Mouse (Mus musculus): ENCODE measurements at regions not wholly inside any gene's neighbourhood (a gene's known extent, or its start where the extent isn't known, plus 50 kb on each side); places are given as distances from the start of the nearest gene placed in this dataset.

DNA sequence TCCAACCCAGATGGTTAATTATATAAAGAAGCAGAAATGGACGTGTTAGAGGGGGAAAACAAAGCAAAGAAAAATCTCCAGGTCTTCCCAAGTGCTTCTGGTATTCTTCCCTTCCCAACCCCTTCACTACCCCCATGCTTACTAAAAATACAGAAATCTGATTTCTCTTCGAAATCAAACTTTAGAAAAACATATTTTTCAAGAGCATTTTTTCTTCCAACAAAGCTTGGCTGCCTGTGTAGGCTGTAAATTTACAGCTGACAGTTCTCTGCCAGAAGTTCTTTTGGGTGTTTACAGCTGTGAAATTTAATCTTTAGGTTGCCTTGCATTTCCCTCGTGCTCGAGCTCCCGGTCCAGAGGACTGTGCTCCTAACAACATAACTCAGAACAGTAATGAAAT is 234.9 kb upstream of the Akirin2 start:
- no peak for DNase-seq
- intact Hi-C loops (cut with DNase I; ENCODE audit: low total_unique reads), result no loop called here

DNA sequence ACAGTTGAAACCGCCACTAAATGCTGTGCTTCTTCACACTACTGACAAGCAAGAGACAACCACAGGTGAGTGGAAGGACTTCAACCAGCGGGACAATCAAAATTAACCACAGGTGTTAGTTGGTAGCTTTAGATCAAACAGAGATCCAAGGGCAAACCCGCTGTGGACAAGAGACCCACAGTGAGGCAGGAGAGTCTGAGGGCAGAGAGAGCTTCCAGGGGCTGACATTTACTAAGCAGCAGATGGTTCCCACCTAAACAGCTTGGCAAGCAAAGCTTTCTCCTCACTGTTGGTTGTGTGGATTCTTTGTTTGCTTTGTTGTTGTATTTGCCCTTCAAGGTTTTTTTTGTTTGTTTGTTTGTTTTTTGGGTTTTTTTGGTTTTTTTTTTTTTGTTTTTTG is 227.9 kb upstream of the Akirin2 start:
- intact Hi-C loops (cut with DNase I; ENCODE audit: low total_unique reads), result no loop called here
- DNase-seq, result no peak

DNA sequence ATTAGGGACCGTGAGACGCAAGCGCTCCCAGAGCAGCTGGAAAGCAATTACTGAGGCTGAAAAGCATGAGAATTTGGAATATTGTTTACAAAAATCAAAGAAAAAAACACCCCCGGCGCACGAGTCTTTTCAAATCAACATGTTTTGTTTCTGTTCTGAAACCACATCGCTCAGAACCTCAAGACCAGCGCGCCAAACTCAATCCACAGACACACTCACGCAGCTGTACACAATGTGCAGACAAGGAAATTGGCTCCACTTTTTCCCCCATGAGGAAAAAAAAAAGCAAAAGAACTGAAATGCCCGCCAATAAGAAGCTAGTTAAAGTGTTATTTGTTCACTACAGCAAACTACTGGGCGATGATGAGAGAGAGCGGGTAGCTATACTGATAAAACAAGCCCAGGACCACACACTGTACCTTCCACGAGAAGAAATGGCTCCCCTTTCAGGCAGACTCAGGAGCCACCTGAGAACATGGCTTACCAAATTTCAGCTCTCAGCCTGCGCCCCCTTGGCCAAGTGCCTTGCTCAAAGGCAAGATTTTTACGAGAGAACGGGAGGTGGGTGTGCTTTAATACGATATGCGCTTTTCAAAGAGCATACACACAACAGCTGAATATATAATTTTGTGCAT is 222.5 kb upstream of the Akirin2 start:
- intact Hi-C loops (cut with DNase I; ENCODE audit: low total_unique reads), result no loop called here
- no peak for DNase-seq

DNA sequence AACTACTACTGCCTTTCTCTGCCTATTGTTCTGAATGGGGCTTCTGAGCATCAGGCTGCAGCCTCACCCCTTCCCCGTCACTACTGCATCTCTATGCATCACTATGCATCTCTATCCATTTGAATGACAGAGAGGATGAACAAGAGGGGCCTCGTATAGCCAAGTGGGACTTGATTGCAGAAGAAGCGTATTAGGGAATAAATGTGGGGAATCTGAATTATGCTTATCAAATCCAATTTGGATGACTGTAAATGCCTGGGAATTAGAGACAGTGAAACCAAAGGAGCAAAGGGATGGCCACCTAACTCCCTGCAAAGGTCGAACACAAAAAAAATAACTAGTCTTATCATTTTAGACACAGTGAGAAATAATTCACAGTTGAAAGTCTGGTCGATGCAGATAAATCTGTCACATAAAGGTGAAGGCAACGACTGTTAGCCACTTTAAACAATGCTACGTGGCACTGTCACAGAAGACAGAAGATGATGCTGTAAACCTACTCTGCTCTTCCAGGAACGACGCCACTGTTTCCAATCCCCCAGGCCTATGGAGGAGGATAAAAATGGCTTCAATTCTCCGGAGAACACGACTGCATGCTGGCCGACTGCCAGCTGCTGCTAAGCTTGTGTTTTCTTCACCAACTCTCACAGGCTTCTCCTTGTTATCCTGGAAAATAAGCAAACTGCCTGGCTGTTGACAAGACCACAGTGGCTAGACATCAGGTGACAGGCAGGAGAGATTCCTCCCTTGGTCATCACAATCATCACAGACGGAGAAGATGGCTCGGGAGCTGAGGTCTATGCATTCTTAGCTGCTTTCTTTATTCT is 213.6 kb upstream of the Akirin2 start:
- no peak for DNase-seq
- intact Hi-C loops (cut with DNase I; ENCODE audit: low total_unique reads), result no loop called here

DNA sequence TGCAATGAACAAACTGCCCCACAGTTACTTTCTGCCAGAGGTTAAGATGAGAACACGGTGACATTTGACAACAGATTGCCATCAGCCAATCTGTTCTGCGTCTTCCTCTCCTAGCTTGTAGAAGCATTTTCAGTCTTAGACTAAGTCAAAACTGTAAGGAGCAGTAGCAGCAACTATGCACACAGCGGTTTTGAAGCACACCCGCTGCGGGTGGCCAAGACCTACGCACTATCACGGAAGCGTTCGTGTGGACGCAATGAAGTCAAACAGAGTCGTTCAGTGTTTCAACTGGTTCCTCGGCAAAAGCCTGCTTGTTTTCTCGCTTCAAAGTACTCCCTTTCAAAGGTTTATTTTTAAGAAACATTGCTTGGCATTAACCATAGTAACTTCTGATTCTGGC is 212.9 kb upstream of the Akirin2 start:
- DNase-seq, result no peak
- intact Hi-C loops (cut with DNase I; ENCODE audit: low total_unique reads), result no loop called here

DNA sequence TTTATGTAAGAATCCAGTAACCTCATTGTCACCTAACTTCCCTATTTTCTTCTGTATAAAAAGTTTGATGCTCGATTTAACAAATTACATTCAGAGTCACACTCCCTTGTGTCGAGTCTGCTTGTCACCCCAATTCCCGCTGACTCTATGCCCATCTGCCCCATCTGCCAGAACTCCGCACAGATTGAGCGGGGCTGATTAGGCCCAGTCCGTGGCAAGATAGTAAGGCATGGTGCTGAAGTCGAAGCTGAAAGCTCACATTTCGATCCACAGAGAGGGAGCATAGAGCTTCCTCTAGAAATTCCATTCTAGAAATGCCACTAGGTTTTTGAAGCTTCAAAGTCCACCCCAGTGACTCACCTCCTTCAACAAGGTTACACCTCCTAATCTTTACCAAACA is 210.7 kb upstream of the Akirin2 start:
- no peak for DNase-seq
- intact Hi-C loops (cut with DNase I; ENCODE audit: low total_unique reads), result no loop called here

DNA sequence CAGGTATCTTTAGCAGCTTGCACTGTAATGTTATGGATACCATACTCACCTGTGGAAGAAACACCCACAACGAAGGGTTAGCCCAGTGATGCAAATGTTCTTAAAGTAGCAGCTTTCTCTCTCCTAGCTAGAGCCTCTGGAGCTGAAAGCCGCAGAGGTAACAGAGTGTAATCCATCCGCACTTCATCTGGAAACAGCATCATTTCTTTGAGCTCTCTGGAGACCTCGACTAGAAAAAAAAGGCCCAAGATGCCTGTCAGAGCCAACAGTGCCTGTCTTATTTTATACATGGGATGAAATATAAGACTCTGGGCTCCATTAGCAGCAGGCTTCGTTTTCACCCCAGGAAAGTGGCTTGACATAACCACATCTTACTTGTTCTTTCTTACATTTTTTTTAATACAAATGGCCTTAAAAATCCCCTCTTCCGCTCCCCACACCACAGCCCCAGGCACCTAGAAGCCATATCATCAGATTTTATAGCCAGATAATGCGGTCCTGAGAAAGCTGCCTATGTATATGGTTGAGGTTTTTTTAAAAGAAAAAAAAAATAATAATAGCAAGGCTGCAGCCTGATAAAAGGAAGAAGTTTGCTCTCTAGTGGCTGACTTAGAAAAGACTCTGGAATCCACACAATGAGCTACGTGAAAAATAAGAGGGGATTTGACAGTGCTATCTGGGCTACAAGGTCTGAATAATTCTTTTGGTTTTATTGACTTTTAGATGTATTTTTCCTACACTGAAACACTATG is 179.3 kb upstream of the Akirin2 start:
- no peak for DNase-seq
- intact Hi-C loops (cut with DNase I; ENCODE audit: low total_unique reads), result no loop called here

DNA sequence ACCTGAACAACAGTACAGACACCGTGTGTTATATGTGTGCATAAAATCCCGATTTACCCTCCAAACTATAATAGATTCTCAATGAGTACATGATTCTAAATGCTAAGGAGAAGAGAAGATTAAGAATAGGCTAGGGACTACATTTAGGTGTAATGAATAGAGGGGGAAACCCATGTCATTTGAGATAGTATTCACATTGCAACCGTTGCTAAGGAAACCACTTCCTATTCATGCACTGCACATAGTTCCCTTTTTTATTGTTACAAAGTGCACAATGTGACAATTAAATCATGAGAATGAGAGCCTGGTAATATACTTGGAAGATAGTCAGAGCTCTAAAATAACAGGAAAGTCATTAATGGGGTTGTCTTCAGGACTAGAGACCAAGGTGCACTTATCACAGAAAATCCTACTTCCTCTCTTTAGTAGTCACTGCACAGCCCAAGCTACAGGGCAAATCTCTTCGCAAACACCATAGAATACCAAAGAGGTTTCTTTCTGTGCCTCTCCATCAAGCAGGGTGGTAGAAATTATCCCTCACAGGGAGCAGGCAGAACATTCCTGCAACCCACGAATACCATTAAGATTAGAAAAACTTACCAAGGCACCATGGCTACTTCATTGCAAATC is 164.3 kb upstream of the Akirin2 start:
- intact Hi-C loops (cut with DNase I; ENCODE audit: low total_unique reads), result no loop called here
- DNase-seq, result no peak

DNA sequence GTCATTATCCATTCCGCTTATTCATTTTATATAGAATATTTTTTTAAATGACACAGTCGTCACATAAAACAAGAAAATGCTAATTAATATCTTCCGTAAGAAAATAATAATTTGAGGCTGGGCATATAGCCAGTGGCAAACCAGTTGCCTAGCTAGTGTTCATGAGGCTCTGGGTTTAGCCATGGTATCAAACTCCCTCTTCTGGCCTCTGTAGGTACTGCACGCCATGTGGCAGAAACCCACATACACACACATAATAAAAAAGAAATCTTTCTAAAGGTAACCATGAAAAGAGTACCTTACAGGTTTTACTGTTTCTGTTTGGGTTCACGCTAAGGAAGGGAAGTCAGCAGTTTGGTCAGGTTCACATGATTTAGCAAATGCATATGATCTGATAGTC is 159.2 kb upstream of the Akirin2 start:
- DNase-seq, result no peak
- intact Hi-C loops (cut with DNase I; ENCODE audit: low total_unique reads), result no loop called here

DNA sequence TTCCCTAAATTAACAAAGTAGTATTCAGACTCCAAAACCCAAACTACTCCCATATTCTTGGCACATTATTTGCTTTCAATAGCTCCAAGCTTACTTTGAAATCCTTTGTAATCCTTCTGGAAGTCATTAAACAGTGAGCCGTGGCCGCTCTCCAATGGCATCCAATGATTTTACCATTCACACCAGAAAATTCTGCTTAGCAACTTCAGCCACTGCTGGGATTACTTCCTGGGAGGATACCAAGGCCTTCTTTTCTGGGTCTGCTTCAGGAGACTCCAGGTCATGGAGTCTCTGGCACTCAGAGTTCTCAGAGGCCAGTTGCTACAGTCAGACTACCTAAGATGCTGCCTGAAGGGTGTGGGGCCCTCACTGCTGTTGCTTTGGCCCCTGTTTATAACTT is 147.7 kb upstream of the Akirin2 start:
- DNase-seq, result peak; percentile 78
- intact Hi-C loops (cut with DNase I; ENCODE audit: low total_unique reads), result no loop called here

DNA sequence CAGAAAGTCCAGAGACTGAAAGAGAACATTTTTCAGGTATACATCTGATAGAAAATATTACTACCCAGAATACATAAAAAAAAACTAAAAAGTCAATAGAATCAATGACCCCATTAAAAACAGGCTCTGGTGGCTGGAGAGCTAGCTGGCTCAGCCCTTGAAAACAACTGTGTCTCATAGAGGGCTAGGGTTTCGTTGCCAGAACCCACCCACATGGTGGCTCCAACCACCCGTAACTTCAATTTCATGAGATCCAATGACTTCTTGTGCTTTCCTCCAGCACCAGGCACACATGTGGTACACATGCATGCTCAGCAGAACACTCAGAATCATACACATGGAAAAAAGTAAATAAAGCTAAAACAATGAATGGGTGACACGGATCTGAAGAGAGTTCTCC is 143.6 kb upstream of the Akirin2 start:
- intact Hi-C loops (cut with DNase I; ENCODE audit: low total_unique reads), result no loop called here
- DNase-seq, result no peak

DNA sequence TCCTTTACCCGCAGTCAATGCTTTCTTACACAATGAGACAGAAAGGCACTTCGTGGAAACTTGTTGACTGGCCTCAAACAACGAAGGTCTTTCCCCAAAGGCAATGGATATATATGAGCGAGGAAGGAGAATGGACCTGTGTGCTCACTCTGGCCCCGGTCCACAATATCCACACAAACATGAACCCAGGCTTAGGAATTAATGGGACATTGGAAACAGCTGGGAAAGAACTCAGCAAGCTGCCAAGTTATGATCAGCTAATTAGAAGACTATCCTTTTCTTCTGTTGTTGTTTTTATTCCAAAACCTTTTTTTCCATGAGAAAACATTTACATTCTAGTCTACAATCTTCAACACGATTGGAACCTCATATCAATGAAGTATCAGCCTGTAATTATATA is 129.8 kb upstream of the Akirin2 start:
- intact Hi-C loops (cut with DNase I; ENCODE audit: low total_unique reads), result no loop called here
- no peak for DNase-seq

DNA sequence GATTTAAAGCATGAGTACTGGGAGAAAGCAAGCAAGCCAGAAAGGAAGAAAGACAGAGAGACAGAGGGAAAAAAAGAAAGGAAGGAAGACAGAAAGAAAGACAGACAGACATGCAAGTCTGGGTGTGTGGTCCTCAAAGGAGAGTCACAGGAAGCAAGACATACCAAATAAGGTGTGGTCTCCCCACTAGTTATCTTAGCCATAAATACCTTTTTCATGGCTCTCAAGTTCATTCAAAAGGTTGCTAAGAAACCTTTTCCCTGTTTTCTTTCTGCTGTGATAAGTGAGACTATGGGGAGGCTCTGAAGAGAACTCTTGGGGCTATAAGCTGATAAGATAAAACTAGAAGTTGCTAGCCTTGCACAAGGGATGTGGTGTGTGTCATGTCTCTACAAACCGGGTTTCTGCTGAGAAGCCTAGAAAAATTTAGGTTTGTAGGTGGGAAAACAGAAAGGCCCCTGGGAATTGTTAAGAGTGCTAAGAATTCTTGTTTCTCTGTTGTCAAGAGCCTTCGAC is 126.5 kb upstream of the Akirin2 start:
- intact Hi-C loops (cut with DNase I; ENCODE audit: low total_unique reads), result no loop called here
- DNase-seq, result no peak

DNA sequence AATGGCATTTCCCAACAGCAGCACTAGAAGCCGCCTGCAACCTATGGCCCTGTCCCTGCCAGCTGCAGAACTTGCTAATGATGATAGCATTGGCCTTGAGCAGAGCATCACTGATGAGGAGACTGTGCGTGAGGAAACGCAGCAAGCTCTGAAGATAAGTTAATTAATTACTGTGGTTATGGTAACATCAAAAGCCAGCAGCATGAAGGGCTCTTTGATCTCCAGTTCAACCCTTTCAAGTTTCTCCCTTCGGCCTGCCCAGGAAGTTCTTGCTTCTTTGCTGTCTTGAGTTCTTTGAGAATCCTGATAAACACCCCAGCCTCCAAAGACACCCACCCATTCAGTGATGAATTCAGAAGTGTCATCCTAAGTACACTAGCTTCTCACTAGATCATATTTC is 121.7 kb upstream of the Akirin2 start:
- intact Hi-C loops (cut with DNase I; ENCODE audit: low total_unique reads), result no loop called here
- DNase-seq, result no peak

DNA sequence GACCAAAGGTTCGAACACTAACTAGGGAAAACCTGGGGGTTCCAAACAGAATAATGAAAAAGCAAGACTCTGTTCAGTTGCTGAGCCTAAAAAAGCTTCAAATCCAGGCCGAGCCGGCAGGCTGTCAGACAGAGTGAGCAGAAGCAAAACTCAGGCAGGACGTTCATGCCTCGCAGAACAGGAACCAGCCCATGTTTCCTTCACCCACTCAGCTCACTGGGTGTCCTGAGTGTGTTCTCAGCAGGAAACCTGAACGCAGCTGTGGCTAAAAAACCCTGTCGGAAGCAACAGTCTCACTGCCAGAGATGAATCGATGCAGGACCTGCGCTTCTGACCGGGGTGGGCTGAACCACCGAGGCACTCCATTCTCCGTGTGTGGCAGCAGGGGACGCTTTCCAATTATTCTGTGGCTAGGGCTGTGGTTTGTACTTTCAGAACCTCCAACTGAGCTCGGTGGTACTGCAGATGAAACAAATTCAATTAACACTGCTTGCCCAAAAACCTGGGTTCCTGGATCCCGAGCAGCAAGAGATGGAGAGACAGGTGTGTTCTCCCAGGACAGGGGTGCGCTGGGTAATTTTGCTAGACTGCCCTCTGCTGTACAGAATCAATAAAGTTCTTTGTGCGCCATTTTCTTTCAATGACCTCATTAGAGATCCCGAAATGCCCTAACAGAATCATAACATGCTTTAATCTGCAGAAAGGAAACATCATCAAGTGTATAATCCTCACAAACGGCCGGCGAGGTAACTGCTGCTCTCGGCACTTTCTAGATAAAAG is 121.1 kb upstream of the Akirin2 start:
- DNase-seq, result no peak

DNA sequence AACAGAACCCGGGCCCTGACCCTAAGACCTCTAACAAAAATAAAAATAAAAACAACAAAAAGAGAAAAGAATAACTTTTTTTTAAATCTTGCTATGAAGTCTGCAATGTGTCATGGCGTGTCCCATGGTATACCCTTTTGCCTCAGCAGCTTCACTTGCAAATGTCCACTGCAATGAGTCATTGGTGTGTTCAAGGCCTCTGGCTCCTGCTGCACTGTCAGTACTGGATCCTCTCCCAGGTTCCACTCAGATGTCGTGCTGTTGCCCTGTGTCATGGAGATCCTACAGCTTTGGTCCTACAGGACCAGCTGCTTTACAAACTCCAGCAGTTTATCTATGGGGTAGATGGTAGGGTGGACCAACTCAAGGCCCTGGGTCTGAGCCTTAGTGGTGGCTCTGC is 113.4 kb upstream of the Akirin2 start:
- intact Hi-C loops (cut with DNase I; ENCODE audit: low total_unique reads), result no loop called here

More for the DNA sequence above, 121.1 kb upstream of the Akirin2 start:
- intact Hi-C loops (cut with DNase I; ENCODE audit: low total_unique reads), result no loop called here

DNA sequence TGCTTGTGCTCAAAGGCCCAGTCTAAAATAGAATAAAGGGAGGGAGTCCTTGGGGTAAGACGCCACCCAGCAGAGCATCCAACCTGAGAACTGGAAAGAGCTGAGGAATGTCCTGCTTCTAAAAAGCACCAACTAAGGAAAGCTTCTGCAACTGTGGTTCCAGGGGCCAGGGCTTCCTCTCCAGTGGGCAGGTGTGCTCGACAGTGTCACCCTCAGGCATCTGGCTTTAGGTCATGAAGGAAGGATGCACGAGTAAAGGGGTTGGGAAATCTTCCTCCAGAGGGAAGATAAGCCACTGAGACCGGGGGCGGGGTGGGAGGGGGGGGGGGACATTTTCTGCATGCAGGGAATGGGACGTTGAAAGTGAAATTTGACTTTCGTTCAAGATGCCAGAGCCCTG is 101.2 kb upstream of the Akirin2 start:
- no peak for DNase-seq

More for the DNA sequence above, 113.4 kb upstream of the Akirin2 start:
- DNase-seq, result no peak

DNA sequence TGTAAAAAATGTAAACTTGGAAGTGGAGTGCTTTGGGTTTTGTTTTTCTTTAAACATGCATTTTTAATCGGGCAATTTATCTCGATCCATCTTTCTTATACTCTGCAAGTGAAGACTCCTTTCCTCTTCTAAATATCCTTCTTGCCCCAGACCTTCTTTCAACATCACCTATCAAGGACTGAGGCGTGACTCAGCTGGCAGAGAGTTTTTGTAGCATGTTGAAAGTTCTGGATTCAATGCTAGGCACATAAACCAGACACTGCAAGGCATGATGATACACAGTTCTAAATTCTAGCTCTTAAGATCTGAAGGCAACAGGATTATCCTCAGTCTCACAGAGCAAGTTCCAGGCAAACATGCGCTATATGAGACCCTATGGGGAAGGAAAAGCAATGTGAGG is 88.1 kb upstream of the Akirin2 start:
- intact Hi-C loops (cut with DNase I; ENCODE audit: low total_unique reads), result no loop called here
- DNase-seq, result no peak

More for the DNA sequence above, 101.2 kb upstream of the Akirin2 start:
- intact Hi-C loops (cut with DNase I; ENCODE audit: low total_unique reads), result no loop called here

DNA sequence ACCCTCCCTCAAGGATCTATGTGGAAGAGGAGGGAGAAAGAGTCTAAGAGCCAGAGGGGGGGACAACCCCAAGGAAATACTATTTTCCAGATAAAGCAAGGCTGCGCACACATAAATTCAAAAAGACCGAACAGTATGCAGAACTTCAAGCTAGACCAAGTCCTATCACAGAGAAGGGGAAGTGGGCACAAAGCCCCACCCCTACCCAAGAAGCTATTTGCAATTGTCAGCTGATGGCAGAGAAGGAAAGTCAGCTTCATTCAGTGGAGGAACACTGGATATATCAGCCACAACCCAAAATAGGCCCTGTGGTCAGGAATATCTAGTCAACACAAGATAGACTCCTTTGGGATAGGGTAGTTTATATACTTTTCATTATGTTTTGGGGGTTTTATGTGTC is 84.9 kb upstream of the Akirin2 start:
- no peak for DNase-seq
- intact Hi-C loops (cut with DNase I; ENCODE audit: low total_unique reads), result no loop called here
